Mouse (Mus musculus) liver, embryonic 14.5 days (tissue): ENCODE results near the gene Jak2.

Experiments
- CTCF ChIP-seq: IDR thresholded peaks from 2 replicates; pipeline ENCODE4 v1.5.1; 2016; ENCODE audit warnings: antibody characterized with exemption, low read depth, control low read depth
- EP300 ChIP-seq: IDR thresholded peaks from 2 replicates; pipeline ENCODE4 v1.6.1; 2016; ENCODE audit warnings: antibody characterized with exemption, low read depth

DNA sequence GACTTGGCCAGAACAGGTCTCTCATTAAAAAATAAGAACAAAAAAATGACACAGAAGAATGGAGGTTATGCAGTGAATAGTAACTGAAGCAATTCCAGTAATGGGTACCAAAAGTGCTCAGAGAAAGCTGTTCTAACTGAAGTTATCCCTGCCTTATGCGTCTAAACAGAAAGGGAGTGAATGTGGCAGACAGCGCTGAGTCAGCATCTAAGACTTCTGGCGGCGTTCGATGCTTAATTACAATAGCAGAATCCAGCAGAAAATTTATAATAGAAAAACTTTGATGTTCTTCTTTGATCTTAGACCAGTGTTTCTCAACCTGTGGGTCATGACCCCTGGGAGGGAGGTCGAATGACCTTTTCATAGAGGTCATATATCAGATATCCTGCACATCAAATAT lies 94.0 kb downstream of the Jak2 start:
- TF ChIP-seq CTCF (no peak), EP300 (no peak)
